Mouse (Mus musculus) G1E (cell line): ENCODE measurements at regions not wholly inside any gene's neighbourhood (a gene's known extent, or its start where the extent isn't known, plus 50 kb on each side); places are given as distances from the start of the nearest gene placed in this dataset.

Source experiments
- CTCF ChIP-seq: IDR thresholded peaks from 2 replicates; pipeline ENCODE4 v1.5.1; 2012; ENCODE audit warnings: low read depth, low read length, inconsistent platforms, mixed read lengths
- GATA1 ChIP-seq: IDR thresholded peaks from 2 replicates; pipeline ENCODE4 v1.6.1; 2012; ENCODE audit warnings: borderline replicate concordance, low read length, inconsistent platforms, mixed read lengths
- GATA2 ChIP-seq: IDR thresholded peaks from 2 replicates; pipeline ENCODE4 v1.6.1; 2012; ENCODE audit warnings: low read depth, low read length, inconsistent platforms, borderline replicate concordance
- POLR2AphosphoS5 ChIP-seq: IDR thresholded peaks from 2 replicates; pipeline ENCODE4 v1.6.1; 2012; ENCODE audit warnings: low read depth, low read length, inconsistent platforms; ENCODE audit not compliant: insufficient replicate concordance
- TAL1 ChIP-seq: conservative IDR thresholded peaks from 2 replicates; pipeline ENCODE4 v1.6.1; 2012; ENCODE audit warnings: low read depth, low read length, inconsistent platforms, mixed read lengths

- TF ChIP-seq GATA1 (no peak), CTCF (no peak), POLR2AphosphoS5 (no peak), GATA2 (no peak), TAL1 (no peak)
Observed at GRCm38 (mm10) chr2:133387349-133387748, 164.6 kb upstream of the Bmp2 start.
